Mouse (Mus musculus) heart, postnatal 0 days (tissue): ENCODE data around the gene Eif2ak2. TPM values are rescaled to one million over a fixed set of nuclear protein-coding genes. Genes with fewer than 3 reads are reported as not detected.

Experiments used
- ATAC-seq: fragments of 200-750 bp; cut with Nextera tagmentation; 2 replicates; pipeline ENCODE4 v1.8.0; 2017; ENCODE audit warnings: low read depth, moderate number of reproducible peaks, moderate library complexity; ENCODE audit not compliant: insufficient read depth
- DNase-seq: peaks from one replicate; pipeline ENCODE4 v3.0.0-alpha.2; 2016; ENCODE audit warnings: low spot score
- H3K27ac ChIP-seq: fragments of 300-500 bp; sonication (generic); 2 replicates; pipeline ENCODE4 v1.5.1; 2014; ENCODE audit warnings: low read depth, mild to moderate bottlenecking
- H3K27me3 ChIP-seq: fragments of 300-500 bp; sonication (generic); 2 replicates; pipeline ENCODE4 v1.6.1; 2014; ENCODE audit warnings: low read length, mixed read lengths; ENCODE audit not compliant: control insufficient read depth, insufficient read depth
- H3K36me3 ChIP-seq: fragments of 300-500 bp; sonication (generic); replicated peaks from 2 replicates; pipeline ENCODE4 v1.6.1; 2014; ENCODE audit warnings: low read length, mixed read lengths; ENCODE audit not compliant: control insufficient read depth, insufficient read depth
- H3K4me1 ChIP-seq: fragments of 300-500 bp; sonication (generic); 2 replicates; pipeline ENCODE4 v1.6.1; 2014; ENCODE audit warnings: antibody characterized with exemption; ENCODE audit not compliant: control insufficient read depth, insufficient read depth
- H3K4me2 ChIP-seq: fragments of 300-500 bp; sonication (generic); 2 replicates; pipeline ENCODE4 v1.6.1; 2014; ENCODE audit warnings: low read depth, mild to moderate bottlenecking, low read length, moderate library complexity
- H3K4me3 ChIP-seq: fragments of 300-500 bp; sonication (generic); 2 replicates; pipeline ENCODE4 v1.5.1; 2014; ENCODE audit warnings: low read depth, low read length
- H3K9ac ChIP-seq: fragments of 300-500 bp; sonication (generic); replicated peaks from 2 replicates; pipeline ENCODE4 v1.6.1; 2014; ENCODE audit warnings: low read depth, low read length, mixed read lengths
- H3K9me3 ChIP-seq: fragments of 300-500 bp; sonication (generic); replicated peaks from 2 replicates; pipeline ENCODE4 v1.6.1; 2016; ENCODE audit warnings: low read length; ENCODE audit not compliant: control insufficient read depth
- CTCF ChIP-seq: IDR thresholded peaks from 2 replicates; pipeline ENCODE4 v1.5.1; 2016; ENCODE audit warnings: antibody characterized with exemption, control low read depth, low read depth
- EP300 ChIP-seq: IDR thresholded peaks from 2 replicates; pipeline ENCODE4 v1.6.1; 2016; ENCODE audit warnings: antibody characterized with exemption, low read depth
- WGBS: fragments of 180-500 bp; shearing (Covaris S2); extraction: QIAGEN DNeasy Blood & Tissue Kit; methylation state at CpG from one replicate; pipeline ENCODE4 v1.1.7; 2014; 5-methylcytosine and 5-hydroxymethylcytosine counted together
- polyA plus RNA-seq: library from polyadenylated mRNA; unstranded; fragments of >200 nt; fragmentation: Nextera tagmentation; extraction: Ambion mirVana; gene quantifications from 2 replicates; pipeline ENCODE4 v1.2.1, GENCODE M21; 2015
- total RNA-seq: library from RNA; depleted of rRNA; stranded (reverse); fragments of >200 nt; gene quantifications from 2 replicates; pipeline ENCODE4 v1.2.3, GENCODE M21; 2014; ENCODE audit warnings: low replicate concordance; rRNA removed

Eif2ak2 gene
- 4.7 and 15.6 TPM in 2 replicates for total RNA-seq
- 7.4 and 11.6 TPM in 2 replicates for polyA plus RNA-seq

DNA sequence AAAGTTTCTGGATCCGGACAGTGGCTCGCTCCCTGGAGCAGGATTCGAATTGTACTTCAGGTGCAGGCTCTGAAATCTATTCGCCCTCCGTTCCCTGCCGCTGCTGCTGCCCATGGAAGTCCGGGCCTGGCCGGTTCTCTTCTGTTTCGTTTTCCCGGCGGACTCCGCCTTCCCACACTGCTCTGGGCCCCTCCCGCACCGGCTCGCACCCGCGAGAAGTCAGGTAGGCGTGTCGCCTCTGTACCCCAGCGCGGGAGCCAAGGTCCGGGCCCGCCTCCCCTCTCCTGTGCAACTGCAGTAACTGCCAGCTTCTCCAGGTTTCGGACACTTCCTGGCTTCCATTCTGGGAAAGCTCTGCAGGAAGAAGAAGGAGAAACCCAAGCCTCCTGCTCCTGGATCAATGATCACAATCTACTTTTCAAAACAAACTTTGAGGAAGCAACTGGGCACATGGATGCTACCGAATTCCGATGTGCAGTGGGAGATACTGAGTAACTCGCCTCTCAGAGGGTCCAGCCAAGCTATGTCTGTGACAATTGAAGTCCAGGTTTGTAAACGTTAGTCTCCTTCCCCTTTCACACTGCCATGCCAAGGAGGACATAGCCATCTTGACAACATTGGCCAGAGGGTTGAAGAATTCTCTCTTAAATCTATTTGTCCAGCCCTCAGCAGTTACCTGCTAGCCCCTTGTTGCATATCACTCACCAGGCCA is at the start of gene Eif2ak2:
TSS of gene Eif2ak2 (minus strand) at position 173 of the 712 bp plus-strand sequence.
- DNase-seq (peak; percentile 82), ATAC-seq (peak; percentile 99)
- peaks cover 15% of the 10 kb centered on the region for H3K36me3 ChIP-seq
- H3K9ac ChIP-seq: peak within 1 kb of the TSS; percentile 78
- peak within 1 kb of the TSS; percentile 82 for H3K27ac ChIP-seq
- H3K4me2 ChIP-seq: peak within 1 kb of the TSS; percentile 69
- TF ChIP-seq EP300 (0 out of 2 replicates have a peak, but pooled peaks have one; percentile 40), CTCF (no peak)
- under 1% methylated on average over 28 of the region's 28 CpGs for WGBS
- H3K4me1 ChIP-seq: peaks cover 11% of the 10 kb centered on the region; the same call in 1 of the 2 replicates
- no peaks in the 10 kb centered on the region for H3K27me3 ChIP-seq
- peak within 1 kb of the TSS; percentile 74 for H3K4me3 ChIP-seq
- H3K9me3 ChIP-seq: peaks cover 5% of the 10 kb centered on the region; the same call in 1 of the 2 replicates

DNA sequence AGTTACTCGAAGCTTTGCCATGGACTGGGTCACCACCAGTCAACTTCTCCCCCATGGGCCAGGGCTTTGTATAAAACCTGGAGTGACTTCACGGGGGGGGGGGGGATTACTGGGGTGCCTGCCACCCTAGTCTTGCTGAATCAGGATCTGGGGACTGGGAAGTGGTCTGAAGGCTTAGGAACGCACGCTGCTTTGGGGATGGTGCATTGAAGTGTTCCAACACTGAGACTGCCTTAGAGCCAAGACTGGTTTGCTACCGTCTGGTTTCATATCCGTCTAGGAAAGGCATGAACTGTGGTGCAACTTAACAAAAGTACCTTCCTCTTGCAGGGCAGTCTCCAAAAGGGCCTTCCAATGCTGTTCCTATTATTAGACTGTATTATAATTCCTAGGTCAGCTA is 35.3 kb upstream of the Eif2ak2 start:
- no peak overlapping the region for H3K27ac ChIP-seq
- no peak overlapping the region for H3K4me3 ChIP-seq
- TF ChIP-seq EP300 (no peak), CTCF (no peak)
- 49% methylated on average over 6 of the region's 6 CpGs for WGBS
- no peak for DNase-seq
- no peaks in the 10 kb centered on the region for H3K27me3 ChIP-seq
- no peaks in the 10 kb centered on the region for H3K9me3 ChIP-seq
- no peak overlapping the region for H3K4me2 ChIP-seq
- H3K36me3 ChIP-seq: peaks cover 37% of the 10 kb centered on the region
- H3K9ac ChIP-seq: peak overlapping the region; percentile 76; the same call in 1 of the 2 replicates
- no peak for ATAC-seq
- peaks cover 9% of the 10 kb centered on the region; the same call in 1 of the 2 replicates for H3K4me1 ChIP-seq

DNA sequence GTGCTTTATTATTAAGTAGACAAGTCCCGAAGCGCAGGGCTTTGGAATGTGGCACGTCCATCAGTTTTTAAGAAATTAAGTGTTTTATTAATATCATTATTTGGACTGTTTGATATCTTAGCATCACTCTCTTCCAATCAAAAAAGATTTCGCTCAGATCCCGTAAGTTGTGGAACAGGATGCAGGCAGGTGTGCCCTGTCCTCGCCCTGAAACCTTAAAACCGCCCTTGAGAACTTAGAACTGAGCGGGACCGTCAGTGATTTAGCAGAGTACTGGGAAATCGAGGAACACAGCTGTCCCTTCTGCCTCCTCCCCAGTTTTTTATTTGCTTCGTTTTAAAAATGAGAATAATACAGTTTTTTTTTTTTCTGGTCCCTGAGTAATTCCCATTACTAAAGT is 34.5 kb upstream of the Eif2ak2 start:
- peaks cover 9% of the 10 kb centered on the region; the same call in 1 of the 2 replicates for H3K4me1 ChIP-seq
- peak overlapping the region; percentile 84 for H3K4me3 ChIP-seq
- H3K9me3 ChIP-seq: no peaks in the 10 kb centered on the region
- no peak; the same call in 1 of the 2 replicates for ATAC-seq
- WGBS: 1% methylated on average over 11 of the region's 11 CpGs
- no peaks in the 10 kb centered on the region for H3K27me3 ChIP-seq
- no peak for DNase-seq
- H3K36me3 ChIP-seq: peaks cover 30% of the 10 kb centered on the region
- TF ChIP-seq CTCF: no peak
- no peak for TF ChIP-seq EP300
- H3K4me2 ChIP-seq: peak overlapping the region; percentile 88
- H3K27ac ChIP-seq: peak overlapping the region; percentile 89
- H3K9ac ChIP-seq: peak overlapping the region; percentile 76

DNA sequence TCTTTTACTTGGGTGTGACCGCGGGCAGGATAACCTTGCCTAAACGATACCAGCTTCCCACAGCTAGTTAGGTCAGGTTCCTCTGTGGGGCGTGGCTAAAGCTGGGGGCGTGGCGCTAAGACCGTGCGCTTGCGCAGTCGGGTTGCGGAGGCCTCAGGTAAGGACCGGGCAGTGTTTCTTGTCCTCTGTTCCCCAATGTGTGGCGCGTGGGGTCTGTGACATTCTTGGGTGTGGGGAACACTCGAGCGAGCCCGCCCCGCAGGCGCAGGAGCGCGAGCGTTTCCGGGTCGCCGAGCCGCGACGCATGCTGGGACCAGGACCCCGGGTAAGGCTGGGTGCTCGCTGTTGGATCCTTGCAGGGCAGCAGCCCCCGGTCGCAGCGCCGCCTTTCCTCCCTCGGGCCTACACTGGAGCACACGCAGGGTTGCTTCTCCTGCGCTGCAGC is 34.0 kb upstream of the Eif2ak2 start, which contains the start of gene Cebpzos:
TSS of gene Cebpzos (plus strand) at position 132 of the 445 bp plus-strand sequence.
- Histone ChIP-seq H3K4me3 (peak within 1 kb of the TSS; percentile 84), H3K9me3 (no peaks in the 10 kb centered on the region), H3K36me3 (peaks cover 25% of the 10 kb centered on the region), H3K4me1 (peaks cover 9% of the 10 kb centered on the region; the same call in 1 of the 2 replicates), H3K9ac (peak within 1 kb of the TSS; percentile 76), H3K27me3 (no peaks in the 10 kb centered on the region), H3K27ac (peak within 1 kb of the TSS; percentile 89), H3K4me2 (peak within 1 kb of the TSS; percentile 88)
- TF ChIP-seq EP300 (no peak), CTCF (no peak)
- ATAC-seq: peak; percentile 92
- DNase-seq: peak; percentile 79
- WGBS: under 1% methylated on average over 37 of the region's 37 CpGs

DNA sequence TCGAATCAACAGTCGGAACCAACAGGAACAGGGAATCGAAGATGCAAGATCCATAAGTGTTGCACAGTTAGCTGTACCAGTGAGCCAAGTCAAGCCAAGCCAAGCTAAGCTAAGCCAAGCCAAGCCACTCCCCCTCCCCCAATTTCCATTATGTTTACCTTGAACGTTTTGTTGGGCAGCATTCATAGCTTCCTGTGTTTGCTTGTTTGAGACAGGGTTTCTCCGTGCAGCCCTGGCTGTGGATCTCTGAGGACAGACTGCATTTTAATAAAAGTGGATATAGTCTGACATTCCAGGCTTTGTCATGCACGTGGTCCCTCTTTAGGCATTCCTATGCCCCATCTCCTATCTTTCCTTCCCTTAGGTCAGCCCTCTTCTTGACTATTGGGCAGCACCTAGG is 33.4 kb upstream of the Eif2ak2 start:
- DNase-seq: no peak
- TF ChIP-seq EP300: no peak
- no peak for TF ChIP-seq CTCF
- Histone ChIP-seq H3K27me3 (no peaks in the 10 kb centered on the region), H3K9ac (peak overlapping the region; percentile 76), H3K36me3 (peaks cover 20% of the 10 kb centered on the region), H3K4me1 (peaks cover 9% of the 10 kb centered on the region; the same call in 1 of the 2 replicates), H3K4me3 (peak overlapping the region; percentile 84), H3K9me3 (no peaks in the 10 kb centered on the region), H3K27ac (peak overlapping the region; percentile 89), H3K4me2 (peak overlapping the region; percentile 88)
- WGBS: 53% methylated on average over 6 of the region's 6 CpGs
- ATAC-seq: no peak
